22 mouse cellular contexts compared by ENCODE assay signal in the genomic region with DNA sequence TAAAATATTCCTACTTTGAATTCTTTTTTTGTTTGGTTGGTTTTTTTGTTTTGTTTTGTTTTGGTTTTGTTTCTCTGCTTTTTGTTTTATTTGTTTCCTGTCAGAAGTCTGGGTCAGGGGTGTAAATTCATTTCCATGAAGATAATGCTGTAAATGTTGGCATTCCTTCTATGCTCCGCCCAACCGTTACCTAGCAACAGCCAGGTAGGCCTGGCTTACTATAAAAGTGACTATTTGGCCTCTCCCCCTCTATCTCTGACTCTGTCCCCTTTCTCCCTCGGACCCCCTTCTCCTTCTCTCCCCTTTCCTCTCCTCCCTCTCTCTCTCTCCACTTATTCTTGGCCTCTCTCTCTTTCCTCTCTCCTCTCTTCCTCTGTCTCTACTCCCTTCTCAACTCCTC.
"Had no signal": no experiment of that assay in that cellular context is flagged by ENCODE, and none has a peak within 500 bp of the region (broad histone marks: within the 10 kb centered on the region; RNA-seq: fewer than 3 reads in every experiment).

No protein-coding gene starts in this region.

- H3K9ac ChIP-seq: limb, embryonic 13.5 days; liver, embryonic 12.5 days; liver, embryonic 15.5 days; lung, embryonic 15.5 days; midbrain, embryonic 13.5 days; neural tube, embryonic 13.5 days; stomach, embryonic 15.5 days had no signal

- H3K9me3 ChIP-seq: limb, embryonic 10.5 days; limb, embryonic 13.5 days; liver, embryonic 12.5 days; liver, embryonic 15.5 days; lung, embryonic 15.5 days; megakaryocyte, embryonic 14.5 days; midbrain, embryonic 10.5 days; midbrain, embryonic 13.5 days; neural tube, embryonic 13.5 days; stomach, embryonic 15.5 days had no signal

- H3K36me3 ChIP-seq: limb, embryonic 10.5 days; limb, embryonic 13.5 days; liver, embryonic 12.5 days; liver, embryonic 15.5 days; lung, embryonic 15.5 days; midbrain, embryonic 10.5 days; midbrain, embryonic 13.5 days; neural tube, embryonic 13.5 days; stomach, embryonic 15.5 days had no signal

- H3K27me3 ChIP-seq: limb, embryonic 13.5 days; liver, embryonic 12.5 days; liver, embryonic 15.5 days; lung, embryonic 15.5 days; midbrain, embryonic 13.5 days; neural tube, embryonic 13.5 days; stomach, embryonic 15.5 days had no signal

- H3K4me1 ChIP-seq: limb, embryonic 13.5 days; liver, embryonic 12.5 days; liver, embryonic 15.5 days; lung, embryonic 15.5 days; megakaryocyte, embryonic 14.5 days; stomach, embryonic 15.5 days had no signal

- H3K27ac ChIP-seq: layer of hippocampus, adult 2 months; limb, embryonic 10.5 days; limb, embryonic 13.5 days; liver, embryonic 12.5 days; liver, embryonic 15.5 days; lung, embryonic 15.5 days; midbrain, embryonic 10.5 days; midbrain, embryonic 13.5 days; neural tube, embryonic 13.5 days; stomach, embryonic 15.5 days had no signal

- ATAC-seq: liver, embryonic 12.5 days; midbrain, embryonic 13.5 days; midbrain, embryonic 16.5 days had no signal

- H3K4me3 ChIP-seq: layer of hippocampus, adult 2 months; limb, embryonic 10.5 days; limb, embryonic 13.5 days; liver, embryonic 12.5 days; liver, embryonic 15.5 days; lung, embryonic 15.5 days; megakaryocyte, embryonic 14.5 days; midbrain, embryonic 10.5 days; midbrain, embryonic 13.5 days; myocyte; neural tube, embryonic 13.5 days; stomach, embryonic 15.5 days had no signal

- DNase-seq: layer of hippocampus, adult 9-11 months; liver; lung, adult 18-20 months; lung, postnatal 10 days; lung, postnatal 36 days; retina, postnatal 1 day; right cerebral cortex, postnatal 25 days; spleen, adult 18-20 months; thymus, postnatal 25 days had no signal

- H3K4me2 ChIP-seq: limb, embryonic 13.5 days; liver, embryonic 12.5 days; liver, embryonic 15.5 days; lung, embryonic 15.5 days; midbrain, embryonic 13.5 days; neural tube, embryonic 13.5 days; stomach, embryonic 15.5 days had no signal
